Mouse (Mus musculus): ENCODE results near the gene Pms1. TPM values are rescaled to one million over a fixed set of nuclear protein-coding genes. Genes with fewer than 3 reads are reported as not detected.
"Not testable (repeated sequence)": the region's sequence is repeated elsewhere in the genome, so short reads cannot be mapped to it uniquely, and the experiment has no call there.

The Pms1 gene
- polyA plus RNA-seq (2015; fragmentation: Nextera tagmentation; extraction: Ambion mirVana) = 12.0 and 12.1 TPM in 2 replicates

DNA sequence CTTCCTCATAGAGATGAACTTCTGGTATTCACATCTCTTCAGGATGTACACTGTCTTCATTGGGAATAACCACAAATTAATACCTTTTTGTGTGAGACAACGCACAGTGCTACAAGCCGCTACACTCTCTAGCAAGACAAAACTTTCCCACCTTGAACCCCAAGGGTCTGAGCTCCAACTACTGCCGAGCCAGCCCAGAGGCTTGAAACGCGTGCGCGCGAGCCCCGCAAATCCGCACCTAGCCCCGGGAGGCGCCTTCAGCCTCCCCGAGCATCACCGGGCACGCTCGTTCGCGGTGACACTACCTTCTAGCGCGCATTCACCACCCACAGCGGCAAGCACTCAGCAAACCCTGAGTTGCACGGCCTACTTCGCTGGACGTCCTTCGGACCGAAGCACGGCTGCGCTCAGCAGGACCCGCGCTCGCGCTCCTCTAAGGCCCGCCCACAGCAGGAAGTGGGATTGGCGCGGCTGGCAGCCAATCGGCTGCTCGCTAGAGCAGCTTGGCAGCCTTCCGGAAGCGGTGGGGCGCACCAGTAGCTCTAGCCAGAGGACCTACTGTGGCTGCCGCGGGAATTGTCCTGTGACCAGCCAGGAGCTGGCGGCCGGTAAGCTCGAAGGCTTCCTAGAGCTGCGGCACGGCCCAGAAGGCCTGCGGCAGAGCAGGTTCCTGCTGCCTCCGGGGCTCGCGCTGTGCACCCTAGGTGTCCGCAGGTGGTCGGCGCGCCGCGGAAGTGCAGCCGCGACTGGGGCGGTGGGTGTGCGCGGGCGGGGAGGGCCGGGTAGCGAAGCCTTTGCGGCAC, at the start of gene Pms1, which contains the start of the genes Ormdl1 and Gm28778:
Gene Pms1 (minus strand): TSS at position 438 of the 803 bp plus-strand sequence.
Gene Ormdl1 (plus strand): TSS at position 515 of the 803 bp plus-strand sequence.
Gene Gm28778 (plus strand): TSS at position 531 of the 803 bp plus-strand sequence.
- peak within 1 kb of the TSS; percentile 85 for H3K9ac ChIP-seq
- peaks cover 19% of the 10 kb centered on the region for H3K4me1 ChIP-seq (replicated peaks)
- H3K36me3 ChIP-seq = no peaks in the 10 kb centered on the region
- peak within 1 kb of the TSS; percentile 66 for H3K4me2 ChIP-seq
- peak within 1 kb of the TSS; percentile 88 for H3K4me3 ChIP-seq
- WGBS = under 1% methylated on average over 66 of the region's 66 CpGs
- no peaks in the 10 kb centered on the region for H3K27me3 ChIP-seq
- H3K9me3 ChIP-seq = no peaks in the 10 kb centered on the region
- ATAC-seq (ENCODE audit: low read depth) = peak; percentile 100
- peak within 1 kb of the TSS; percentile 87 for H3K27ac ChIP-seq (replicated peaks)

DNA sequence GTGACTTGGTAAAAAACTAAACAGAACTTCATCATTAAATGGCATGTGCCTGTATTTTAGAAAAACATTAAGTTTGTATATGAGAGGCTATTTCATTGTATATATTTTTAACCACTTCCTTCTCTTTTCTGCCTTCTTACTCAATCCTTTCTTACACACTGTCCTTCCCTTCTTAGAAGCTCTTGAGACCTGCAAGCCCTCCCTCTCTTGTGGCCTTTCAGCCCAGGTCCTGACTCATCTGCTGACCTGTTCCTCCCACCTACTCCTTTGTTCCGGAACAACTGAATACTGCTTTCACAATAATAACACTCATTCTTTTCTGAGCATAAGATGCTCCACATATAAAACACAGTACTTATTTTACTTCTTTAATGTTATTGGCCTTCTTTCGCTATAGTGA, 44.3 kb upstream of the Pms1 start:
- Histone ChIP-seq H3K9me3 (peaks cover 20% of the 10 kb centered on the region), H3K27ac (replicated peaks) (no peak overlapping the region), H3K27me3 (no peaks in the 10 kb centered on the region), H3K4me3 (no peak overlapping the region), H3K4me2 (no peak overlapping the region), H3K9ac (no peak overlapping the region), H3K36me3 (peaks cover 52% of the 10 kb centered on the region), H3K4me1 (replicated peaks) (no peaks in the 10 kb centered on the region)
- WGBS = 97% methylated on average over 2 of the region's 2 CpGs
- no peak for ATAC-seq (ENCODE audit: low read depth)

DNA sequence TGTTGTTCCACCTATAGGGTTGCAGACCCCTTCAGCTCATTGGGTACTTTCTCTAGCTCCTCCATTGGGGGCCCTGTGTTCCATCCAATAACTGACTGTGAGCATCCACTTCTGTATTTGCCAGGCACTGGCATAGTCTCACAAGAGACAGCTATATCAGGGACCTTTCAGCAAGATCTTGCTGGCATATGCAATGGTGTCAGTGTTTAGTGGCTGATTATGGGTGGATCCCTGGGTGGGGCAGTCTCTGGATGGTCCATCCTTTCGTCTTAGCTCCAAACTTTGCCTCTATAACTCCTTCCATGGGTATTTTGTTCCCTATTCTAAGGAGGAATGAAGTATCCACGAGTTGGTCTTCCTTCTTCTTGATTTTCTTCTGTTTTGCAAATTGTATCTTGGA, 40.6 kb upstream of the Pms1 start:
- 73% methylated on average over 2 of the region's 2 CpGs for WGBS
- ATAC-seq (ENCODE audit: low read depth); H3K4me2 ChIP-seq: not testable (repeated sequence)

DNA sequence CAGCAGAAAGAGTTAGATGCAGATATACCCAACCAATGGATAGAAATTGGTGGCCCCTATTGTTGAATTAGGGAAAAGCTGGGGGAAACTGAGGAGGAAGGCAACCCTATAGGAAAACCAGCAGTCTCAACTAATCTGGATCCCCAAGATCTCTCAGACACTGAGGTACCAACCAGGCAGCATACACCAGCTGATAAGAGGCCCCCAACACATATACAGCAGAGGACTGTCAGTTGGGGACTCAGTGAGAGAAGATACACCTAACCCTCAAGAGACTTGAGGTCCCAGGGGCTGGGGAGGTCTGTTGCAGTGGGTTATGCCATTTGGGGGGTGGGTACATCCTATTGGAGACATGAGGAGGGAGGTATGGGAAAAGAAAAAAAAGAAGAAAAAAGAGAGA, 38.6 kb upstream of the Pms1 start:
- H3K36me3 ChIP-seq = peaks cover 3% of the 10 kb centered on the region
- H3K9ac ChIP-seq = no peak overlapping the region
- H3K27me3 ChIP-seq = no peaks in the 10 kb centered on the region
- H3K4me3 ChIP-seq = no peak overlapping the region
- H3K4me1 ChIP-seq (replicated peaks) = no peaks in the 10 kb centered on the region
- ATAC-seq (ENCODE audit: low read depth) = no peak
- H3K9me3 ChIP-seq = peaks cover 1% of the 10 kb centered on the region; the same call in 1 of the 2 replicates
- H3K27ac ChIP-seq (replicated peaks) = no peak overlapping the region
- no peak overlapping the region for H3K4me2 ChIP-seq

More for the DNA sequence above, 40.6 kb upstream of the Pms1 start:
- H3K4me1 ChIP-seq (replicated peaks); H3K4me3 ChIP-seq; H3K27me3 ChIP-seq; H3K27ac ChIP-seq (replicated peaks); H3K9ac ChIP-seq: not testable (repeated sequence)
- H3K9me3 ChIP-seq = peaks cover 18% of the 10 kb centered on the region
- H3K36me3 ChIP-seq = peaks cover 23% of the 10 kb centered on the region

DNA sequence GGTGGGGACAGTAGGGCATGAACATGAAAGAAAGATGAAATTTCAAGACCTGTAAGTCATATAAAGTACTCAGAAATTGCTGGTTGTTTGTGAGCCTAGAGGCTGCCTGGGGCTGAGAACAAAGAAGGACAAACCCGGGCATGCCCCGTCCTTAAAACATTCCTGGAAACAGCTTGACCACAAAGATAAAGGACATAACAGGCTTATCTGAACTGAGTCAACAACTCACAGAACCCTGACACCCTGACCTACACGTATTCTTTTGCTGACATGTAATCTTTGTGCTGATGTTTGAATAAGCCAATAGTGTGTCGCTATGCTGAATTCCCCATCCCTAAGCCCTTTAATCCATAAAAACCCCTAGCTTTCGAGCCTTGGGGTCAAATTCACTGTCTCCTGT, 36.7 kb upstream of the Pms1 start:
- not testable (repeated sequence) for H3K4me3 ChIP-seq; H3K27ac ChIP-seq (replicated peaks); H3K9me3 ChIP-seq; H3K4me1 ChIP-seq (replicated peaks); H3K27me3 ChIP-seq; H3K9ac ChIP-seq; ATAC-seq (ENCODE audit: low read depth); H3K36me3 ChIP-seq; H3K4me2 ChIP-seq
- WGBS = 89% methylated on average over 5 of the region's 5 CpGs

DNA sequence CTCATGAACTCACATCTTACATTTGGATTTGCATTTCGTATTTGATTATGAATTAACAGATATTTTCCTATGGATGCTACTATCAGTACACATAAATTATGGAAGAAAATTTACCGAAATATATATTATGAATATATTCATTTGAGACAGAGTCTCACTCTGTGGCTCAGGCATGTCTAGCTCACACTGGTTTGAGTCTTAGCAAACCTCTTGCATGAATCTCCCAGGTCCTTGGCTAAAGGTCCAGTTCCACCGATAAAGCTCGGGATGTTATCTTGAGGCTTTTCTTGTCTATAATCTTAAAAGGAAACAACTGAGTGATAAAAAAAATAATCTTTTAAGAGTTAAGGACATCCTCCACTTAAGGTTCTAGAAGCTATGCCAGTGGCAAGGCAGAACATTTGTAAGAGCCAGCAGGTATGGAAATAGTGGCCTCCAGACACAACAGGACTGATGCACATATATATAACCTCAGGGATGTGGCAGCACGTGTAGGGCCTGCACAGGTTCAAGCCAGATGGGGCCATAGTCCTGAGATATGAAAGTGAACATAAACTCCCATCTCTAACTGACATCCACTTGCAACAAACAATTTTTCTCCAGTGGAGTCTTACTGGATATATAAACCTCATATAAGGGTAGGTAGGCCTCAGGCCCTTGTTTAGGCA, 28.1 kb upstream of the Pms1 start:
- WGBS = 93% methylated on average over 5 of the region's 5 CpGs
- Histone ChIP-seq H3K4me1 (replicated peaks) (no peaks in the 10 kb centered on the region), H3K27ac (replicated peaks) (no peak overlapping the region), H3K9ac (no peak overlapping the region), H3K27me3 (no peaks in the 10 kb centered on the region), H3K36me3 (peaks cover 30% of the 10 kb centered on the region), H3K4me2 (no peak overlapping the region), H3K9me3 (no peaks in the 10 kb centered on the region), H3K4me3 (no peak overlapping the region)
- no peak for ATAC-seq (ENCODE audit: low read depth)

DNA sequence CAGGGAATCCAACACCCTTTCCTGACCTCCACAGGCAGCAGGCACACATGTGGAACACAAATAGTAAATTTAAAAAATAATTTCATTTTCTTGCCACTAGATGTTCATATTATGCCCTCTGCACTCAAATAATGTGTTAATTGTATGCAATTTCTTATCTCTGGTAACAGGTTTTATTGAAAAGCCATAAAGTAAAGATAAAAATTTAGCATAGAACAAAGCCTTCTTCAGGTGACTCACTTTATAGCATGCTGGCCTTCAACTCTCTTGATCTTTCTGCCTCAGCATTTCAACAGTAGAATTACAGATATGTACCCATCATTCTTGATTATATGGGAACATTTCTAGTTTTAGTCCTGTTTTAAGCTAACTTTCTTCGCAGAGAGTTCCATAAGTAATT, 27.5 kb upstream of the Pms1 start:
- no peaks in the 10 kb centered on the region for H3K9me3 ChIP-seq
- no peak overlapping the region for H3K4me2 ChIP-seq
- no peak overlapping the region for H3K9ac ChIP-seq
- 100% methylated on average over 1 of the region's 1 CpGs for WGBS
- ATAC-seq (ENCODE audit: low read depth) = no peak
- H3K4me1 ChIP-seq (replicated peaks) = no peaks in the 10 kb centered on the region
- no peak overlapping the region for H3K4me3 ChIP-seq
- no peak overlapping the region for H3K27ac ChIP-seq (replicated peaks)
- H3K27me3 ChIP-seq = no peaks in the 10 kb centered on the region
- peaks cover 32% of the 10 kb centered on the region for H3K36me3 ChIP-seq

DNA sequence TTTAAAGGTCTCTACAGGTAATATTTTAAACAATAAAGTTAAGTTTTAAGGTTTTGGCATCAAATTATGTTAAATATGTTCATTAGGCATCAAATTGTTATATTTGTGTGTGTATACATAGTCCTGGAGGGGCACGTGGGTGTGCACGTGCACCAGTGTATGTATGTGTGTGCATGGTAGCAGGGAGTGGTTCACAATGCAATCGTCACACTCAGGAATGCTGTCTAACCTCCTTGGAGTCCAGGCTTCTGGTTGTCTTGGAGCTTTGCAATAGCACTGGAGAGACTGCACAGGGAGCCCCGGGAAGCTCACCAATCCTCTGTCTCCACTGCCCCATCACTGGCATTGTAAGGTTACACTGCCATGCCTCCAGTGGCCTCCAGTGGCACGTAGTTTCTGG, 26.4 kb upstream of the Pms1 start:
- H3K36me3 ChIP-seq = peaks cover 36% of the 10 kb centered on the region
- no peak for ATAC-seq (ENCODE audit: low read depth)
- H3K4me2 ChIP-seq = no peak overlapping the region
- H3K27ac ChIP-seq (replicated peaks) = no peak overlapping the region
- H3K4me1 ChIP-seq (replicated peaks) = no peaks in the 10 kb centered on the region
- no peak overlapping the region for H3K9ac ChIP-seq
- WGBS = 94% methylated on average over 5 of the region's 5 CpGs
- H3K27me3 ChIP-seq = no peaks in the 10 kb centered on the region
- no peak overlapping the region for H3K4me3 ChIP-seq
- H3K9me3 ChIP-seq = no peaks in the 10 kb centered on the region

DNA sequence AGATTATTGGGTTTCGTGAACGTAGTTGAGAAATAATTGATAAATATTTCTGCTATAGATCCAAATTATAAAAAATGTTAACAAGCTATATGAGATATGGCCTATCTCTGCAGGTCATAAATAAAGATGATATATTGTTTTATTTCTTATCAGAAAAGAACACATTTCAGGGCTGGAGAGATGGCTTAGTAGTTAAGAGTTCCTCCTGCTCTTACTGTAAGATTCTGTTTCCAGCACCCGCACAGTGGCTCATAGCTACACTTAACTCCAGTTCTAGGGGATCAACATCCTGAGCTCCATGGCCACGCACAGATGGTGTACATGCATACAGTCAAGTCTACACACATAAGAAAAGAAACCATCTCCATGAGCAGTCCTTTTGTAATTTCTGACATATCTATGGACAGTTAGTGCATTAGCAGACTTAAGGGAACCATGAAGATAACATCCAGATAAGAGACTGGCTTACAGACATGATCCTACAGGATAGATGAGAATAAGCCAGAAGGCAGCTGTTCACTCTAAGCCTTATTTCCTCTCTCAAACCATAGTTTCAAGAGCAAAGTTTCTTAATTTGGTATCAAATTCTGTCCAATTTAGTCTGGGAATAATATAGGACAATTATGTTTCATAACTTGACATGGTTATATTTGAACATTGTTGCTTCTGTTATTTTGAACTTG, 25.0 kb upstream of the Pms1 start:
- whole genome bisulfite sequencing = 97% methylated on average over 4 of the region's 4 CpGs
- Histone ChIP-seq H3K36me3 (peaks cover 44% of the 10 kb centered on the region), H3K4me3 (no peak overlapping the region), H3K4me1 (replicated peaks) (no peaks in the 10 kb centered on the region), H3K27ac (replicated peaks) (no peak overlapping the region), H3K4me2 (no peak overlapping the region), H3K9me3 (no peaks in the 10 kb centered on the region), H3K27me3 (no peaks in the 10 kb centered on the region), H3K9ac (no peak overlapping the region)
- ATAC-seq (ENCODE audit: low read depth) = no peak

DNA sequence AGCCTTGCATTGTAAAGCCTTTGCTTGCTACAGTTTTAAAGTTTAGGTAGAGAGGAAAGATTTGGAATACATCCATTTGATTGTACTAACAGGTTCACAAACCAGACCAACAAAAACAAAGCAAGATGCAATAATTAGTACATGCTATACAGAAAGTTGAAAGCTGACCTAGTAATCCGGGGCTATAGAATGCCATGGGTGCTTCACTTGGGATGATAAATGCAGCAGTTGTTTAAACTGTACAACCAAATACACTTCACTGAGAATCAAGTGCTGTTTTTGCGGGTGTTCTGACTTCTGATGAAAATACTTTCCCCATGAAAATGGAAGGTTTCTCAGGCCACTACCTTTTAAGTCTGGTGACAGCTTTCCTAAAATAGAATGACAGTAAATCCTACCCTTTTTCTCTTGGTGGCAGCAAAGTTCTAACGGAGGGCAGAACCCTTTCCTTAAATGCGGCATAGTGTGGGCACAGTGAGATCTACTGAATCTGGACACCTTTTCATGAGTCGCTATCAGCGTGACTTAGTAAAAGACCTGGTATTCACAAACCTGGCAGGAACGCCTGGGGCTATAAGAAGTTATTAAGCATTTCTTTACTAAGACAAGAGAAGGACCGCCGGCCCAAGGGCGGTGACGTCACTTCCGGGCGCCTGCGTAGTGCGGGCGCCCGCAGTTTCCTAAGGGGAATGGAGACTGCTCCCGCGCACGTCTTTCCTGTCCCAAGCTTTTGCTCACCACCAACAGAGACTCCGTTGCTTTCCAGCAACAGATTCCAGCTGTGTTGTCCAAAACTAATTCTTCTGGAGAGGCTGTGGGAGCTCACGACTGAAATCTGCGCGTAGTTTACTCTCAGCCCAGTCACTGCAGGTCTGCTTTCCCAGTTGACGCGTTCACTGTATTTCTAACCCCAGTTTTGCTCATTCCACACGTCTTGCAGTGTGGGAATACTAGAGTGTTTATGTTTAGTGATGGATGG, 16.5 kb upstream of the Pms1 start, which contains the start of gene Osgepl1:
Gene Osgepl1 (plus strand): TSS at position 636 of the 979 bp plus-strand sequence.
- peak; percentile 99 for ATAC-seq (ENCODE audit: low read depth)
- Histone ChIP-seq H3K36me3 (peaks cover 20% of the 10 kb centered on the region), H3K4me3 (peak within 1 kb of the TSS; percentile 68), H3K4me2 (peak within 1 kb of the TSS; percentile 67), H3K9ac (peak within 1 kb of the TSS; percentile 83), H3K4me1 (replicated peaks) (peaks cover 12% of the 10 kb centered on the region), H3K9me3 (no peaks in the 10 kb centered on the region), H3K27me3 (no peaks in the 10 kb centered on the region), H3K27ac (replicated peaks) (peak within 1 kb of the TSS; percentile 83)
- WGBS = 2% methylated on average over 27 of the region's 27 CpGs

DNA sequence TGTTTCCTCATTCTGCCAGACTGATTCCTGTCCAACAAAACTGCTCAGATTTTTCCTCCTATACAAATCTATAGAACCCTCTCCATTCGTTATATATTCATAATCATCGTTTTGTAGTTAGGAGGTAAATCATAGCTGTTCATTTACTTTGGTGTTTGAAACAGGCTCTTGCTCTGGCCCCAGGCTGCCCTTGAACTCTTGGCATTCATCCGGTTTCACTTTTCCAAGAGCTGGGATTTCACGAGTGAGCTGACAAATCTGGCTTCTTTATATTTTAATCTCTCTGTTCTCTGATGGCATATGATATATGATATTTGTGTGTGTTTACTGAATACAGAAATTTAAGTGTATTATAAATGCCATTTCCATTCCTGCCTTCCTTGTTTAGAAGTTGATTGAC, 3.7 kb upstream of the Pms1 start:
- H3K9me3 ChIP-seq = no peaks in the 10 kb centered on the region
- no peak for ATAC-seq (ENCODE audit: low read depth)
- WGBS = 85% methylated on average over 4 of the region's 4 CpGs

More for the DNA sequence above, 3.7 kb upstream of the Pms1 start:
- no peak overlapping the region for H3K4me3 ChIP-seq
- no peaks in the 10 kb centered on the region for H3K27me3 ChIP-seq
- no peaks in the 10 kb centered on the region for H3K36me3 ChIP-seq
- H3K4me2 ChIP-seq = no peak overlapping the region
- peaks cover 19% of the 10 kb centered on the region for H3K4me1 ChIP-seq (replicated peaks)
- no peak overlapping the region for H3K9ac ChIP-seq
- H3K27ac ChIP-seq (replicated peaks) = no peak overlapping the region

All from neural tube, embryonic 13.5 days (tissue).